Mouse (Mus musculus) midbrain, embryonic 11.5 days (tissue): ENCODE measurements around the gene Scyl2. TPM values are rescaled to one million over a fixed set of nuclear protein-coding genes. Genes with fewer than 3 reads are reported as not detected.

Source experiments
- ATAC-seq: fragments of 200-750 bp; cut with Nextera tagmentation; 2 replicates; pipeline ENCODE4 v1.8.0; 2017; ENCODE audit warnings: moderate TSS enrichment, moderate library complexity; ENCODE audit not compliant: low FRiP score
- DNase-seq: peaks from one replicate; pipeline ENCODE4 v3.0.0; 2015; ENCODE audit warnings: low spot score; ENCODE audit errors: missing footprints
- H3K27ac ChIP-seq: fragments of 300-500 bp; sonication (generic); 2 replicates; pipeline ENCODE4 v1.5.1; 2014; ENCODE audit warnings: low read depth, low read length
- H3K27me3 ChIP-seq: fragments of 300-500 bp; sonication (generic); 2 replicates; pipeline ENCODE4 v1.6.1; 2014; ENCODE audit warnings: mild to moderate bottlenecking, low read length, moderate library complexity, mixed read lengths; ENCODE audit not compliant: control insufficient read depth, insufficient read depth
- H3K36me3 ChIP-seq: fragments of 300-500 bp; sonication (generic); 2 replicates; pipeline ENCODE4 v1.6.1; 2014; ENCODE audit warnings: mild to moderate bottlenecking, low read length, moderate library complexity, mixed read lengths; ENCODE audit not compliant: control insufficient read depth, insufficient read depth
- H3K4me1 ChIP-seq: fragments of 300-500 bp; sonication (generic); 2 replicates; pipeline ENCODE4 v1.6.1; 2014; ENCODE audit warnings: low read length; ENCODE audit not compliant: control insufficient read depth, insufficient read depth
- H3K4me2 ChIP-seq: fragments of 300-500 bp; sonication (generic); 2 replicates; pipeline ENCODE4 v1.6.1; 2014; ENCODE audit warnings: mild to moderate bottlenecking, moderate library complexity
- H3K4me3 ChIP-seq: fragments of 300-500 bp; sonication (generic); 2 replicates; pipeline ENCODE4 v1.5.1; 2014; ENCODE audit warnings: low read depth, low read length
- H3K9ac ChIP-seq: fragments of 300-500 bp; sonication (generic); 2 replicates; pipeline ENCODE4 v1.6.1; 2014; ENCODE audit warnings: low read length
- H3K9me3 ChIP-seq: fragments of 300-500 bp; sonication (generic); 2 replicates; pipeline ENCODE4 v1.6.1; 2016; ENCODE audit warnings: low read length; ENCODE audit not compliant: control insufficient read depth
- WGBS: fragments of 180-500 bp; shearing (Covaris S2); extraction: QIAGEN DNeasy Blood & Tissue Kit; methylation state at CpG from one replicate; pipeline ENCODE4 v1.1.7; 2014; 5-methylcytosine and 5-hydroxymethylcytosine counted together
- polyA plus RNA-seq: library from polyadenylated mRNA; unstranded; fragments of >200 nt; fragmentation: Nextera tagmentation; extraction: Ambion mirVana; gene quantifications from 2 replicates; pipeline ENCODE4 v1.2.1, GENCODE M21; 2014

Scyl2 gene
- polyA plus RNA-seq, 1 experiment from 2014 or later = 26.2 TPM

GRCm38 (mm10) chr10:89595514-89595913 lies 90.6 kb downstream of the Scyl2 start:
- Histone ChIP-seq H3K36me3 (no peaks in the 10 kb centered on the region), H3K27ac (no peak overlapping the region), H3K9me3 (no peaks in the 10 kb centered on the region), H3K9ac (no peak overlapping the region), H3K27me3 (no peaks in the 10 kb centered on the region), H3K4me2 (no peak overlapping the region), H3K4me1 (peaks cover 5% of the 10 kb centered on the region; the same call in 1 of the 2 replicates), H3K4me3 (no peak overlapping the region)
- no peak for ATAC-seq
- WGBS = 75% methylated on average over 1 of the region's 1 CpGs
- no peak for DNase-seq

GRCm38 (mm10) chr10:89594309-89594708 lies 91.8 kb downstream of the Scyl2 start:
- no peaks in the 10 kb centered on the region for H3K27me3 ChIP-seq
- no peak overlapping the region for H3K4me3 ChIP-seq
- no peak overlapping the region for H3K4me2 ChIP-seq
- H3K36me3 ChIP-seq = no peaks in the 10 kb centered on the region
- DNase-seq = no peak
- peaks cover 5% of the 10 kb centered on the region; the same call in 1 of the 2 replicates for H3K4me1 ChIP-seq
- H3K9ac ChIP-seq = no peak overlapping the region
- 92% methylated on average over 4 of the region's 4 CpGs for WGBS
- ATAC-seq = no peak
- no peaks in the 10 kb centered on the region for H3K9me3 ChIP-seq
- H3K27ac ChIP-seq = no peak overlapping the region

GRCm38 (mm10) chr10:89592797-89593196 lies 93.3 kb downstream of the Scyl2 start:
- Histone ChIP-seq H3K4me1 (peaks cover 5% of the 10 kb centered on the region; the same call in 1 of the 2 replicates), H3K4me2 (no peak overlapping the region), H3K36me3 (no peaks in the 10 kb centered on the region), H3K4me3 (no peak overlapping the region), H3K27me3 (no peaks in the 10 kb centered on the region), H3K9me3 (no peaks in the 10 kb centered on the region), H3K27ac (no peak overlapping the region), H3K9ac (no peak overlapping the region)
- ATAC-seq (peak; percentile 88), DNase-seq (no peak)
- WGBS = 33% methylated on average over 4 of the region's 4 CpGs

GRCm38 (mm10) chr10:89589877-89590276 lies 96.2 kb downstream of the Scyl2 start:
- no peaks in the 10 kb centered on the region for H3K9me3 ChIP-seq
- no peaks in the 10 kb centered on the region for H3K27me3 ChIP-seq
- H3K4me2 ChIP-seq = no peak overlapping the region
- DNase-seq (no peak), ATAC-seq (no peak)
- peaks cover 5% of the 10 kb centered on the region; the same call in 1 of the 2 replicates for H3K4me1 ChIP-seq
- no peak overlapping the region for H3K9ac ChIP-seq
- no peak overlapping the region for H3K4me3 ChIP-seq
- no peaks in the 10 kb centered on the region for H3K36me3 ChIP-seq
- 97% methylated on average over 1 of the region's 1 CpGs for WGBS
- no peak overlapping the region for H3K27ac ChIP-seq

Other genes with a start within 250 kb of the Scyl2 start
- 8.9 and 10.4 TPM in 2 replicates for gene Gas2l3, start 242.3 kb downstream of the Scyl2 start, polyA plus RNA-seq
- 0.08 and 0.27 TPM in 2 replicates for gene Nr1h4, start 152.7 kb downstream of the Scyl2 start, polyA plus RNA-seq
- 0.42 and 0.86 TPM in 2 replicates for gene Slc17a8, start 65.0 kb downstream of the Scyl2 start, polyA plus RNA-seq
- gene Actr6, start 46.0 kb upstream of the Scyl2 start, polyA plus RNA-seq = 42.5 and 47.8 TPM in 2 replicates
- 28.8 and 30.4 TPM in 2 replicates for gene Uhrf1bp1l, start 58.7 kb upstream of the Scyl2 start, polyA plus RNA-seq
- 3.7 and 5.4 TPM in 2 replicates for gene Anks1b, start 187.2 kb upstream of the Scyl2 start, polyA plus RNA-seq